ENCODE assay signal across 9 mouse cellular contexts in the genomic region with DNA sequence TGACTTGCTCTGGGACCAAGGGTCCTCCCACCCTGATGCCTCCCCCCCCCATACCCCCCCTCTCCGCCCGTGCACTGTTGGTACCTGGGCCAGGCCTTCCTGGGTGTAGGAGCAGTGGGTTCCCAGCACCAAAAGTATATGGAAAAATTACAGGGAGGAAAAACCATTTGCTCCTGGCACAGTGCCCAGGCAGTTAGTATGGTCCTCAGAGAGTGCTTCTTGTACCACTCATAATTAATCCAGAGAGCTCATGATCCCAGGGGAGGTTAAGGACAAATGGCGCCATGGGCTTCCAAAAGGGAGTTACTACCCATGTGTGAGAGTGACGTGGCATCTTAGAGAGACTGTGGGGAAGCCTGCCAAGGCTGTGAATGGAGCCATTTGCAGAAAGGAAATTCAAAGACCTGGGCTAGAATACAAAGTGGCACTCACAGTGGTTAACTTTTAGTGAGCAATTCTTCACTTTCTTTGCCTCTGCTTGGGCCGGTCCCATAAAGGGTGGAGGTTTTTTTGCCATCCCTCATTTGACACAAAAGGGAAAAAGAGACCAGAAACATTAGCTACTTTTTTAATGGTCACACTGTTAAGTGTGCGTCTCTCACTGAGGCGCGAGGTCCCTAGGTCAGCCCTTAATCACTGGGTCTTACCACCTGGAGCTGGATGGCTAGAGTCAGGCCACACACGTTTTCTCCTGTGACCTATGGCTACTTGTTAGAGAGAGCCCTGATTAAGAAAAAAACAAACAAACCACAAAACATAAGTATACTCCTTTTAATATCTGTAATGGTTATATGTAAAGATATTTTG.
DNase-seq lines count a peak whose midpoint lies in the region; ATAC-seq and TF ChIP-seq lines count a peak whose summit lies in the region.
"Had no signal": no experiment of that assay in that cellular context is flagged by ENCODE, and none has a peak within 500 bp of the region (broad histone marks: within the 10 kb centered on the region; RNA-seq: fewer than 3 reads in every experiment).

No protein-coding gene starts in this region.

- TF ChIP-seq EP300 in heart, adult 2 months (IDR thresholded peaks at IDR 0.05; ENCODE audit: insufficient read depth, low read depth, low read length) = no peak

- WGBS in heart, adult 2 months = 74% methylated on average over 9 of the region's 9 CpGs
- WGBS in forebrain, embryonic 16.5 days = 37% methylated on average over 9 of the region's 9 CpGs
- 40% methylated on average over 9 of the region's 9 CpGs for WGBS in limb, embryonic 12.5 days
- WGBS in liver, embryonic 12.5 days (ENCODE audit: insufficient replicate concordance) = 77% methylated on average over 9 of the region's 9 CpGs

- no peaks in the 10 kb centered on the region for H3K4me1 ChIP-seq in heart, adult 2 months (ENCODE audit: control insufficient read depth, insufficient read depth, low read length)
- peaks cover 7% of the 10 kb centered on the region for H3K4me1 ChIP-seq in forebrain, embryonic 16.5 days (replicated peaks; ENCODE audit: control insufficient read depth, insufficient read depth, low read length)
- H3K4me1 ChIP-seq in limb, embryonic 12.5 days (replicated peaks) = peaks cover 16% of the 10 kb centered on the region
- H3K4me1 ChIP-seq in liver, embryonic 12.5 days = no peaks in the 10 kb centered on the region
- H3K4me1 ChIP-seq: liver, embryonic 15.5 days had no signal

- no peak for TF ChIP-seq POLR2A in heart, adult 2 months (IDR thresholded peaks at IDR 0.05; ENCODE audit: insufficient read depth, low read depth, low read length)

- H3K4me2 ChIP-seq in forebrain, embryonic 16.5 days (ENCODE audit: low read length) = no peak overlapping the region
- no peak overlapping the region for H3K4me2 ChIP-seq in limb, embryonic 12.5 days
- no peak overlapping the region for H3K4me2 ChIP-seq in liver, embryonic 12.5 days
- H3K4me2 ChIP-seq: liver, embryonic 15.5 days had no signal

- ATAC-seq in forebrain, embryonic 16.5 days = peak; percentile 79
- ATAC-seq in limb, embryonic 12.5 days (ENCODE audit: insufficient number of reproducible peaks, insufficient read depth, low FRiP score, low TSS enrichment, low read depth) = 0 out of 2 replicates have a peak, but pooled peaks have one; percentile 31
- ATAC-seq in liver, embryonic 12.5 days = no peak
- no peak for ATAC-seq in granulocyte monocyte progenitor cell, adult 5-6 weeks (replicated peaks; ENCODE audit: poor library complexity, severe bottlenecking)
- no peak for ATAC-seq in inflammation-experienced regulatory T-cells, adult 6 months

- H3K36me3 ChIP-seq in heart, adult 2 months (ENCODE audit: control insufficient read depth, insufficient read depth, low read length) = no peaks in the 10 kb centered on the region
- no peaks in the 10 kb centered on the region for H3K36me3 ChIP-seq in forebrain, embryonic 16.5 days (ENCODE audit: control insufficient read depth, insufficient read depth)
- no peaks in the 10 kb centered on the region for H3K36me3 ChIP-seq in limb, embryonic 12.5 days
- H3K36me3 ChIP-seq in liver, embryonic 12.5 days = no peaks in the 10 kb centered on the region
- H3K36me3 ChIP-seq: liver, embryonic 15.5 days had no signal

- no peaks in the 10 kb centered on the region for H3K9me3 ChIP-seq in forebrain, embryonic 16.5 days (ENCODE audit: control insufficient read depth, low read length)
- H3K9me3 ChIP-seq in limb, embryonic 12.5 days = no peaks in the 10 kb centered on the region
- H3K9me3 ChIP-seq in liver, embryonic 12.5 days (replicated peaks) = no peaks in the 10 kb centered on the region
- H3K9me3 ChIP-seq: liver, embryonic 15.5 days had no signal

- no peaks in the 10 kb centered on the region for H3K27me3 ChIP-seq in heart, adult 2 months (ENCODE audit: control insufficient read depth, insufficient read depth, low read length)
- no peaks in the 10 kb centered on the region for H3K27me3 ChIP-seq in forebrain, embryonic 16.5 days (replicated peaks; ENCODE audit: control insufficient read depth, insufficient read depth, low read length)
- H3K27me3 ChIP-seq in limb, embryonic 12.5 days = peaks cover 11% of the 10 kb centered on the region; the same call in 1 of the 2 replicates
- H3K27me3 ChIP-seq in liver, embryonic 12.5 days (replicated peaks) = no peaks in the 10 kb centered on the region
- H3K27me3 ChIP-seq: liver, embryonic 15.5 days had no signal

- DNase-seq in heart, postnatal 14 days = peak; percentile 7 to 11
- no peak for DNase-seq in heart, adult 2 months
- peak; percentile 28 for DNase-seq in NIH3T3 (ENCODE audit: low read depth)

- H3K9ac ChIP-seq in heart, adult 2 months (ENCODE audit: low read depth, low read length) = no peak overlapping the region
- H3K9ac ChIP-seq in forebrain, embryonic 16.5 days (replicated peaks; ENCODE audit: low read depth, low read length) = no peak overlapping the region
- H3K9ac ChIP-seq in limb, embryonic 12.5 days (replicated peaks) = no peak overlapping the region
- no peak overlapping the region for H3K9ac ChIP-seq in liver, embryonic 12.5 days
- H3K9ac ChIP-seq: liver, embryonic 15.5 days had no signal

- no peak overlapping the region for H3K27ac ChIP-seq in heart, adult 2 months
- H3K27ac ChIP-seq in forebrain, embryonic 16.5 days (ENCODE audit: low read length) = no peak overlapping the region
- H3K27ac ChIP-seq in limb, embryonic 12.5 days = no peak overlapping the region
- H3K27ac ChIP-seq in liver, embryonic 12.5 days = no peak overlapping the region
- H3K27ac ChIP-seq: liver, embryonic 15.5 days had no signal

- intact Hi-C loops in heart, postnatal 14 days (cut with DNase I) = no loop called here
- intact Hi-C loops in heart, adult 2 months (cut with DNase I) = no loop called here

- no peak overlapping the region for H3K4me3 ChIP-seq in heart, adult 2 months
- no peak overlapping the region for H3K4me3 ChIP-seq in forebrain, embryonic 16.5 days (replicated peaks; ENCODE audit: low read length)
- H3K4me3 ChIP-seq in limb, embryonic 12.5 days (replicated peaks) = no peak overlapping the region
- no peak overlapping the region for H3K4me3 ChIP-seq in liver, embryonic 12.5 days
- H3K4me3 ChIP-seq: liver, embryonic 15.5 days had no signal

- no peaks in the 10 kb centered on the region for H3K79me2 ChIP-seq in heart, adult 2 months (replicated peaks; ENCODE audit: control insufficient read depth, insufficient read depth, low read length)

- no peak for TF ChIP-seq CTCF in heart, adult 2 months (IDR thresholded peaks at IDR 0.05)

Comparison
In these comparisons a context has a peak if more than half of its experiments do, and no peak if none do; other contexts are left out.
1. DNase-seq: peak in heart, postnatal 14 days (2 of 2) and NIH3T3 (single experiment); none in heart, adult 2 months (0 of 2).
2. ATAC-seq: peak in forebrain, embryonic 16.5 days (single experiment) and limb, embryonic 12.5 days (single experiment); none in liver, embryonic 12.5 days (single experiment), granulocyte monocyte progenitor cell, adult 5-6 weeks (single experiment) and inflammation-experienced regulatory T-cells, adult 6 months (single experiment).